Mouse (Mus musculus) liver, embryonic 14.5 days (tissue): ENCODE results near the gene Hcrtr1. TPM values are rescaled to one million over a fixed set of nuclear protein-coding genes. Genes with fewer than 3 reads are reported as not detected.
A peak's percentile ranks its signal among the peaks of the same experiment; 100 is the strongest.

Experiments used
- ATAC-seq: fragments of 200-750 bp; cut with Nextera tagmentation; 2 replicates; pipeline ENCODE4 v1.8.0; 2017; ENCODE audit warnings: moderate number of reproducible peaks, mild to moderate bottlenecking, moderate library complexity; ENCODE audit not compliant: insufficient read depth
- DNase-seq, 3 experiments: peaks; one replicate each; pipeline ENCODE4 v3.0.0-alpha.2; 2012 to 2013; ENCODE audit warnings: low read depth in 3 of 3, low spot score in 3 of 3
- H3K27ac ChIP-seq: fragments of 300-500 bp; sonication (generic); 2 replicates; pipeline ENCODE4 v1.5.1; 2014; ENCODE audit warnings: moderate library complexity, mild to moderate bottlenecking, control low read depth, inconsistent platforms
- H3K27me3 ChIP-seq: fragments of 300-500 bp; sonication (generic); 2 replicates; pipeline ENCODE4 v1.6.1; 2014; ENCODE audit warnings: mild to moderate bottlenecking, low read length, moderate library complexity; ENCODE audit not compliant: control insufficient read depth, insufficient read depth
- H3K36me3 ChIP-seq: fragments of 300-500 bp; sonication (generic); replicated peaks from 2 replicates; pipeline ENCODE4 v1.6.1; 2014; ENCODE audit warnings: low read depth; ENCODE audit not compliant: control insufficient read depth, insufficient read depth
- H3K4me1 ChIP-seq, 2 experiments: fragments of 200-500 bp in 1 of 2; fragments of 300-500 bp in 1 of 2; sonication (generic) in 1 of 2; replicated peaks; 2 replicates each; pipeline ENCODE4 v1.6.1; 2012 to 2014; ENCODE audit warnings: antibody characterized with exemption in 1 of 2, inconsistent platforms in 1 of 2, low read length in 1 of 2; ENCODE audit not compliant: control insufficient read depth in 2 of 2, insufficient read depth in 2 of 2
- H3K4me2 ChIP-seq: fragments of 300-500 bp; sonication (generic); 2 replicates; pipeline ENCODE4 v1.6.1; 2014; ENCODE audit warnings: low read depth, mild to moderate bottlenecking, control low read depth, moderate library complexity
- H3K4me3 ChIP-seq, 2 experiments: fragments of 200-500 bp in 1 of 2; fragments of 300-500 bp in 1 of 2; sonication (generic) in 1 of 2; 2 replicates each; pipeline ENCODE4 v1.5.1; 2012 to 2014; ENCODE audit warnings: low read depth in 2 of 2, low read length in 2 of 2, mild to moderate bottlenecking in 2 of 2, control low read depth in 1 of 2, inconsistent platforms in 1 of 2, moderate library complexity in 1 of 2; ENCODE audit not compliant: insufficient read depth in 1 of 2
- H3K9ac ChIP-seq: fragments of 300-500 bp; sonication (generic); replicated peaks from 2 replicates; pipeline ENCODE4 v1.6.1; 2014; ENCODE audit warnings: mild to moderate bottlenecking, control low read depth, moderate library complexity
- H3K9me3 ChIP-seq: fragments of 300-500 bp; sonication (generic); 2 replicates; pipeline ENCODE4 v1.6.1; 2016; ENCODE audit warnings: low read length, mixed read lengths; ENCODE audit not compliant: control insufficient read depth
- CTCF ChIP-seq: IDR thresholded peaks from 2 replicates; pipeline ENCODE4 v1.5.1; 2016; ENCODE audit warnings: antibody characterized with exemption, low read depth, control low read depth
- EP300 ChIP-seq: IDR thresholded peaks from 2 replicates; pipeline ENCODE4 v1.6.1; 2016; ENCODE audit warnings: antibody characterized with exemption, low read depth
- WGBS: fragments of 180-500 bp; shearing (Covaris S2); extraction: QIAGEN DNeasy Blood & Tissue Kit; methylation state at CpG from one replicate; pipeline ENCODE4 v1.1.7; 2014; ENCODE audit not compliant: insufficient replicate concordance; 5-methylcytosine and 5-hydroxymethylcytosine counted together
- polyA plus RNA-seq, 2 experiments: library from polyadenylated mRNA; depleted of rRNA in 1 of 2; stranded (reverse) in 1 of 2; unstranded in 1 of 2; fragments of >200 nt; fragmentation: Nextera tagmentation in 1 of 2; extraction: Ambion mirVana in 1 of 2; gene quantifications; 2 replicates each; pipeline versions ENCODE4 v1.2.1 to v1.2.3; 2012 to 2014

The Hcrtr1 gene
- polyA plus RNA-seq, 2 experiments = not detected

- Histone ChIP-seq H3K36me3 (0 out of 2 replicates have a peak, but pooled peaks cover 4% of the 10 kb centered on the region), H3K4me1 (no peaks in the 10 kb centered on the region), H3K9me3 (no peaks in the 10 kb centered on the region), H3K27me3 (peaks cover 13% of the 10 kb centered on the region), H3K4me3 (no peak overlapping the region), H3K9ac (no peak overlapping the region), H3K27ac (no peak overlapping the region), H3K4me2 (no peak overlapping the region)
- no peak for DNase-seq
- 58% methylated on average over 6 of the region's 6 CpGs for WGBS
- TF ChIP-seq EP300 (no peak), CTCF (no peak)
- ATAC-seq = no peak
Measured at GRCm38 (mm10) chr4:130164121-130164520, 25.0 kb upstream of the Hcrtr1 start.

DNA sequence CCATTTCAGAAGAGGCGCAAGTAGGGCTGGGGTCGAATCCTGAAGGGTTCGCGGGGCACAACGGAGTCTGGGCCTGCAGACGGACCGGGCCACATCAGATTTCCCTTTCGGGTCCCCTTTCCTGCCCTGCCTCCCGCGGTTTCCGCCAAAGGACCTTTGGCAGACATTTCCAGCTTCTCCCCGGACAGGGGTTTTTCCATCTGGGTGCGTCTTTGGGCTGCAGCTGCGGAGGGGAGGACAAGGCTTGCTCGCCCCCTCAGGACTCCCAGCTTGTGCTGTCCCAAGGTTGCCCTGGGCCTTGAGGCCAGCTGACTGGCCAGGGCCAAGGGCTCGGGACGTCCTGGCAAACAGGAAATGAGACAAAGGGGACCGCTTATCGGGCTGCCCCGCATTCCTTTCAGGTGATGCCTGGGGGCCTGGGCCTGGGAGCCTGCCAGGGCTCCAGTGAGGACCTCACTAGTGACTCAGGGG, 24.3 kb upstream of the Hcrtr1 start:
- 0 out of 2 replicates have a peak, but pooled peaks cover 4% of the 10 kb centered on the region for H3K36me3 ChIP-seq
- H3K4me3 ChIP-seq = no peak overlapping the region
- no peak for TF ChIP-seq EP300
- no peak for TF ChIP-seq CTCF
- DNase-seq = no peak
- no peaks in the 10 kb centered on the region for H3K9me3 ChIP-seq
- WGBS = 2% methylated on average over 20 of the region's 20 CpGs
- no peak for ATAC-seq
- H3K4me2 ChIP-seq = peak overlapping the region; percentile 13; the same call in 1 of the 2 replicates
- H3K9ac ChIP-seq = no peak overlapping the region
- H3K27ac ChIP-seq = no peak overlapping the region
- peaks cover 13% of the 10 kb centered on the region for H3K27me3 ChIP-seq
- H3K4me1 ChIP-seq = no peaks in the 10 kb centered on the region

- 0 out of 2 replicates have a peak, but pooled peaks cover 4% of the 10 kb centered on the region for H3K36me3 ChIP-seq
- no peak overlapping the region for H3K9ac ChIP-seq
- WGBS = 25% methylated on average over 4 of the region's 4 CpGs
- no peaks in the 10 kb centered on the region for H3K9me3 ChIP-seq
- no peaks in the 10 kb centered on the region for H3K4me1 ChIP-seq
- no peak overlapping the region for H3K4me2 ChIP-seq
- no peak for TF ChIP-seq EP300
- no peak for TF ChIP-seq CTCF
- DNase-seq (no peak), ATAC-seq (no peak)
- no peak overlapping the region for H3K27ac ChIP-seq
- no peak overlapping the region for H3K4me3 ChIP-seq
- peaks cover 13% of the 10 kb centered on the region for H3K27me3 ChIP-seq
Measured at GRCm38 (mm10) chr4:130161349-130161748, 22.2 kb upstream of the Hcrtr1 start.

DNA sequence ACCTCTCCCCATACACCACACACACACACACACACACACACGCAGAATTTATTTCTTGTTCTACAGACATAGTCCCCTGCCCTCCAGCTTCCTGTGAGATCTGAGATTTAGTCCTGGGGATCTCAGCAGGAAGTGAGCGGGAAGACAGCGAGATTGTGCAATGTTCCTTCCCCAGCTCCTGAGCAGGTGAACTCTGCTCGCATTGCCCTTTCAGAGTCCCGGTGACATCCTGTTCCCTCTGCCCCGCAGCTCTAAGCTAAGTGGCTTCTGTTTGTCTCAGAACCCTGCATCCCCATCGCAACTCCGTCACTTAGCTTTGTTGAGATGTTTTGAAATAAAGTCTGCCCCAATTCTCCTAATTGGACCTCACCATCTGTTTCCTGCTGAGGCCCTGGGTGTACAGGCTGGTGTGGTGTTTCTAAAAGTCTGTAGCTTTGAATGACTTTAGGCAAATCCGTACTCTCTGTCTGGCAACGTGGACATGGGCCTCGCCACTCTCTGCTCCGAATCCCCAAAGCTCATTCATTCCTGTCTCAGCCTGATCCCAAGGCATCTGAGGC, 17.7 kb upstream of the Hcrtr1 start:
- TF ChIP-seq EP300 = no peak
- TF ChIP-seq CTCF = no peak
- Histone ChIP-seq H3K27me3 (peaks cover 8% of the 10 kb centered on the region), H3K9ac (no peak overlapping the region), H3K4me3 (no peak overlapping the region), H3K4me1 (no peaks in the 10 kb centered on the region), H3K4me2 (no peak overlapping the region), H3K27ac (no peak overlapping the region), H3K36me3 (no peaks in the 10 kb centered on the region), H3K9me3 (no peaks in the 10 kb centered on the region)
- DNase-seq (no peak), ATAC-seq (no peak)
- WGBS = 25% methylated on average over 12 of the region's 12 CpGs

DNA sequence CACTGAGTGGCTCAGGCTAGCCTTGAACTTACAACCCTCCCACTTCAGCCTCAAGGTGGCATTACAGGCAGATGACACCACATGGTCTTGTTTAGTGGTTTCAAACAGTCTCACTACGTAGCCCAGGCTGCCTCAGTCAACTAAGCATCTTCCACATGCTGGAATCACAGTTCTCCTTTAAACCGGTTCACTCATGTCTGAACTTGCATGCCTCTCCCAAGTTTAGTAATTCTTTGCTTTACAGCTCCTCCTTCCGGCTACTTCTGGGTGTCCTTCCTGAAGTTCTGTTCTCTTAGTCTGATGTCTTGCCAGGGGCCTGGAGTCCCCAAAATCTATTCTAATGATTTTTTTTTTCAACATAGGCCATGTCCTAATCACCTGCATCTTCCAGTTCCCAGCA, 15.1 kb upstream of the Hcrtr1 start:
- DNase-seq = no peak
- H3K9me3 ChIP-seq = no peaks in the 10 kb centered on the region
- H3K27ac ChIP-seq = no peak overlapping the region
- no peaks in the 10 kb centered on the region for H3K4me1 ChIP-seq
- peaks cover 8% of the 10 kb centered on the region for H3K27me3 ChIP-seq
- H3K4me3 ChIP-seq = no peak overlapping the region
- no peaks in the 10 kb centered on the region for H3K36me3 ChIP-seq
- H3K4me2 ChIP-seq = no peak overlapping the region
- TF ChIP-seq CTCF (no peak), EP300 (no peak)
- no peak overlapping the region for H3K9ac ChIP-seq
- ATAC-seq = no peak
- 58% methylated on average over 3 of the region's 3 CpGs for WGBS
